Mouse (Mus musculus) CD4-positive, CD25-positive, alpha-beta regulatory T cell (primary cell): Measurements from ENCODE around the gene Lhx5. TPM values are rescaled to one million over a fixed set of nuclear protein-coding genes. Genes with fewer than 3 reads are reported as not detected.

ENCODE experiments used
- polyA plus RNA-seq: library from polyadenylated mRNA; unstranded; fragments of 100-300 nt; shearing (Covaris generic); gene quantifications from one replicate; pipeline ENCODE4 v1.2.1, GENCODE M21; 2017

The Lhx5 gene
- not detected for polyA plus RNA-seq

DNA sequence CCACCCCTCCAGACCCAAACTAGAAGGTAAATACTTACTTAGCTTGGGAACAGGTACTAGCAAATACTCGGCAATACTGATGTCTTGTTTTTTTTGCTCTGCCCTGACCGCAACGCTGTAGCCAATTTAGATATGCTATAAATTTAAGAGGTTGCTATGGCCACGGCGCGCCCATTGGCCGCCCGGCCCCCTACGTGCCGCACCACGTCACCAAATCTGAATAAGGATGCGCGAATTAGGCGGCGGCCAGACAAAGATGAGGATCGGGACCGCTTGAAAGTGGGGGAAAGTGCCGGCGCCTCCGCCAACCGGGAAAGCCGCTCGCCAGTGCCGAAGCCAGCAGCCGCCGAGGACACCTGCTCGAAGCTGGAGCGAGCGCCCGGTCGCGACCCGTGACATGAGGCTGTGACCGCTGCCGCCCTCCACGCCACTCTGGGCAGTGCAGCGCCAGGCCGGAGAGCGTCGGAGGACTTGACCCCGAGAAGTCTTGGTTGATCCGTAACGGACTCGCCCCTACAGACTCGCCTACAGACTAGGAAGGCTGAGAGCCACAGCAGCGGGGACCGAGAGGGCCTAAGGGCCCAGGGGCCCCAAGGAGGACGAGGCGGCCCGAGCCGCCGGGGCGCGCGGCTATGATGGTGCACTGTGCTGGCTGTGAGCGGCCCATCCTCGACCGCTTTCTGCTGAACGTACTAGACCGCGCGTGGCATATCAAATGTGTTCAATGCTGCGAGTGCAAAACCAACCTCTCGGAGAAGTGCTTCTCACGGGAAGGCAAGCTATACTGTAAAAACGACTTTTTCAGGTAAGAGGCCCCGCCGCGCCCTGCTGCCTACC, at the start of gene Lhx5:
Gene Lhx5, plus strand, starts transcription at position 51 of the 837 bp plus-strand sequence.

GRCm38 (mm10) chr5:120472770-120473169, 41.3 kb downstream of the Lhx5 start, which contains the start of gene Sdsl:
Sdsl (minus strand) TSS chr5:120472810.

GRCm38 (mm10) chr5:120476296-120476695, 44.8 kb downstream of the Lhx5 start, which contains the start of gene Sds:
Sds (plus strand) TSS chr5:120476526.

Other genes starting within 250 kb of the Lhx5 start
- not detected for gene Sdsl, start 41.1 kb downstream of the Lhx5 start, polyA plus RNA-seq
- 0.24 TPM for gene Sds, start 44.8 kb downstream of the Lhx5 start, polyA plus RNA-seq
- gene Plbd2, start 71.9 kb downstream of the Lhx5 start, polyA plus RNA-seq, result 29.4 TPM
- gene Slc8b1, start 79.5 kb downstream of the Lhx5 start, polyA plus RNA-seq, result 10.3 TPM
- 25.3 TPM for gene Tpcn1, start 157.0 kb downstream of the Lhx5 start, polyA plus RNA-seq
- gene Iqcd, start 157.3 kb downstream of the Lhx5 start, polyA plus RNA-seq, result 1.6 TPM
- gene Rita1, start 180.9 kb downstream of the Lhx5 start, polyA plus RNA-seq, result 5.1 TPM
- 76.0 TPM for gene Ddx54, start 181.0 kb downstream of the Lhx5 start, polyA plus RNA-seq
- not detected for gene Cfap73, start 202.5 kb downstream of the Lhx5 start, polyA plus RNA-seq
- 19.2 TPM for gene Rasal1, start 217.1 kb downstream of the Lhx5 start, polyA plus RNA-seq